Mouse (Mus musculus) embryonic fibroblast, embryonic 13.5 days (primary cell): ENCODE measurements around the gene Fkbp9.

Experiments used
- CTCF ChIP-seq: IDR thresholded peaks from 2 replicates; pipeline ENCODE4 v1.5.1; 2011; ENCODE audit warnings: mild to moderate bottlenecking, control low read depth, low read length, moderate library complexity, borderline replicate concordance; ENCODE audit not compliant: insufficient read depth
- POLR2A ChIP-seq: IDR thresholded peaks from 2 replicates; pipeline ENCODE4 v1.6.1; 2011; ENCODE audit warnings: low read depth, mild to moderate bottlenecking, control low read depth, low read length, moderate library complexity

DNA sequence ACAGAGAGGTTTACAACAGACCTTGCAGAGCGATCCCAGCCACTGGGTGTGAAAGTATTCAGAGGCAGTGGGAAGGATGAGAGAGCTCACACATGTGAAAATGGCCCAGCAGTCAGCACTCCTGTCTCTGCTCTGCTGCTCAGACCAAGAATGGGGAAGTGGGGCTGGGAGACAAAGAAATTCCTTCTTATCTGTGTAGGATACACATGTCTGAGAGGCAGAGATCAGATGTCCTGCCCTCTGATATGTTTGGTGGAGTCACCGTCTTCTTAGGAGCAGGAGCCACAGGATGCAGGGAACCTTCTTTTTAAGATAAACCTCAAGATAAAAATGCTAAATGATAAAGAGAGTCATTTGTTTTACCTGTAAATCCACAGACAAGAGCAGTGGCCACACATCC is 38.2 kb downstream of the Fkbp9 start:
- no peak for TF ChIP-seq POLR2A
- TF ChIP-seq CTCF = no peak
